Mouse (Mus musculus) CD4-positive naive resting alpha-beta T cell, adult 76 days (primary cell): ENCODE data around the gene Smyd3. TPM values are rescaled to one million over a fixed set of nuclear protein-coding genes. Genes with fewer than 3 reads are reported as not detected.

Experiments
- total RNA-seq: library from RNA; stranded (reverse); gene quantifications from one replicate; pipeline ENCODE4 v1.2.4, GENCODE M21; 2023

Smyd3 gene
- total RNA-seq: 62.3 TPM

DNA sequence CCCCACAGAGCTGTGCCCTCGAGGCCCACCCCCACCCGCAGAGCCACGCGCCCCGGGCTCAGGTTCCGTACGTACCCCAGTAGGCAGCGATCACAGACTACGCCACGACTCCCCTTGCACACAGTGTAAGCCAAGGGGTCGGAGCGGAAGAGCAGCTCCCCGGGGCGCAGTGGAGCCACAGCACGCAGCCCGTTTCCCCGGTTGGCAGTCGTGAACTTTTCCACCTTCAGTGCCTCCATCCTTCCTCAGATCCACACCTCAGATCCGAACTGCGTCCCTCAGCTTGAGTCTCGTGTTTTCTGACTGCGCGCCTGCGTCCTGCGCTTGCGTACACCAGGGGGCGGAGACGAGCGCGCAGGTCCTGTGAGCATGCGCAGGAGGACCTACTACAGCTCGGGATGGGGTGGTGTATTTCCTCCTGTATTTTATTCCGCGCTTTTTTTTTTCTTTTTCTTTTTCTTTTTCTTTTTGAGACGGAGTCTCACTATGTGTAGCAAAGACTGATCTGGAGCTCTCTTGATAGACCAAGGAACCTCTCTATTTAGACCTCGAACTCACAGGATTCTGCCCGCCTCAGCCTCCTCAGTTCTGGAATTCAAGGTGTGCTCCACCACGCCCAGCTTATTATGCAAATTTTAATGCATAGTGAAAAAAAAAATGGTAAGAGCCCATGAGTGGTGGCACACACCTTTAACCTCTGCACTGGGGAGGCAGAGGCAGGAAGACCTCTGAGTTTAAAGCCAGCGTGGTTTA, at the start of gene Smyd3:
Gene Smyd3 (minus strand): TSS at position 329 of the 753 bp plus-strand sequence.

GRCm38 (mm10) chr1:179545768-179546550, 28.1 kb upstream of the Smyd3 start, which contains the start of the genes Tfb2m and Cnst:
Tfb2m (minus strand) TSS chr1:179546267.
Cnst (plus strand) TSS chr1:179546370.

Other genes starting within 250 kb of the Smyd3 start
- 44.6 TPM for gene Tfb2m, start 28.2 kb upstream of the Smyd3 start, total RNA-seq
- 74.5 TPM for gene Cnst, start 28.3 kb upstream of the Smyd3 start, total RNA-seq
- 0.59 TPM for gene Sccpdh, start 150.2 kb upstream of the Smyd3 start, total RNA-seq
- gene Kif28, start 227.2 kb upstream of the Smyd3 start, total RNA-seq: 0.21 TPM